Mouse (Mus musculus) gastrocnemius, postnatal 36 days (tissue): ENCODE results near the gene Parg. TPM values are rescaled to one million over a fixed set of nuclear protein-coding genes. Genes with fewer than 3 reads are reported as not detected.
"Not testable (repeated sequence)": the region's sequence is repeated elsewhere in the genome, so short reads cannot be mapped to it uniquely, and the experiment has no call there.

Experiments
- DNase-seq, 2 experiments: peaks; one replicate each; pipeline ENCODE4 v3.0.0; 2022
- intact Hi-C: fragments of 180-260 bp; cut with DNase I; formaldehyde crosslinking; loops from one replicate; pipeline ENCODE4 v1.15.1; 2025
- total RNA-seq, 2 experiments: library from RNA; stranded (reverse); gene quantifications; 2 replicates each; pipeline ENCODE4 v1.2.3; 2021

Gene Parg
- total RNA-seq, 2 experiments from 2014 or later, result 17.1 to 19.9 TPM

- intact Hi-C loops, DNase-seq: not testable (repeated sequence)
These were observed 25.2 kb upstream of the Parg start for GRCm38 (mm10) chr14:32176590-32176989.

- no peak for DNase-seq
- intact Hi-C loops, result no loop called here
These were observed 22.2 kb upstream of the Parg start for GRCm38 (mm10) chr14:32179393-32180195.

GRCm38 (mm10) chr14:32180861-32181260, 20.9 kb upstream of the Parg start:
- no peak for DNase-seq
- intact Hi-C loops, result no loop called here

GRCm38 (mm10) chr14:32183846-32184245, 17.9 kb upstream of the Parg start:
- intact Hi-C loops, result no loop called here
- DNase-seq, result no peak

GRCm38 (mm10) chr14:32190627-32191391, 10.9 kb upstream of the Parg start:
- no peak for DNase-seq
- intact Hi-C loops, result no loop called here

- no peak for DNase-seq
- intact Hi-C loops, result no loop called here
These were observed 9.8 kb upstream of the Parg start for GRCm38 (mm10) chr14:32191926-32192325.

GRCm38 (mm10) chr14:32192437-32192836, 9.3 kb upstream of the Parg start:
- peak; percentile 18 to 28 for DNase-seq
- intact Hi-C loops, result no loop called here

- DNase-seq, intact Hi-C loops: not testable (repeated sequence)
These were observed 8.2 kb upstream of the Parg start for GRCm38 (mm10) chr14:32193557-32193956.

- intact Hi-C loops, result no loop called here
- peak in 1 of 2 experiments; percentile 28 for DNase-seq
These were observed 395 bp upstream of the Parg start for GRCm38 (mm10) chr14:32201354-32201753.

GRCm38 (mm10) chr14:32226601-32227000, 24.9 kb downstream of the Parg start:
- intact Hi-C loops, result loop anchor here (5.0 kb wide), 1 partner anchor 256 kb away; no protein-coding TSS in a partner anchor
- DNase-seq, result no peak

- peak in 1 of 2 experiments; percentile 19 for DNase-seq
- intact Hi-C loops, result loop anchor here (5.0 kb wide), 1 partner anchor 253 kb away; no protein-coding TSS in a partner anchor
These were observed 27.2 kb downstream of the Parg start for GRCm38 (mm10) chr14:32228996-32229395.

- DNase-seq, result no peak
- intact Hi-C loops, result loop anchor here (10.0 kb wide), 1 partner anchor 502 kb away; no protein-coding TSS in a partner anchor
These were observed 40.7 kb downstream of the Parg start for GRCm38 (mm10) chr14:32242401-32242800.

GRCm38 (mm10) chr14:32246019-32246418, 44.3 kb downstream of the Parg start:
- no peak for DNase-seq

GRCm38 (mm10) chr14:32249616-32250015, 47.9 kb downstream of the Parg start:
- DNase-seq, result no peak
- intact Hi-C loops, result loop anchor here (10.0 kb wide), 1 partner anchor 495 kb away; no protein-coding TSS in a partner anchor

More at GRCm38 (mm10) chr14:32246019-32246418, 44.3 kb downstream of the Parg start:
- intact Hi-C loops, result loop anchor here (10.0 kb wide), 1 partner anchor 499 kb away; no protein-coding TSS in a partner anchor

- intact Hi-C loops, result no loop called here
These were observed 59.1 kb downstream of the Parg start for GRCm38 (mm10) chr14:32260830-32261229.

GRCm38 (mm10) chr14:32261741-32262140, 60.0 kb downstream of the Parg start:
- intact Hi-C loops, result no loop called here
- no peak for DNase-seq

More at GRCm38 (mm10) chr14:32260830-32261229, 59.1 kb downstream of the Parg start:
- DNase-seq, result no peak

- intact Hi-C loops, result no loop called here
- DNase-seq, result no peak
These were observed 67.2 kb downstream of the Parg start for GRCm38 (mm10) chr14:32268999-32269398.

- intact Hi-C loops, result no loop called here
These were observed 67.8 kb downstream of the Parg start for GRCm38 (mm10) chr14:32269589-32269988.

GRCm38 (mm10) chr14:32301622-32302021, 99.9 kb downstream of the Parg start:
- intact Hi-C loops, result no loop called here
- DNase-seq, result no peak

More at GRCm38 (mm10) chr14:32269589-32269988, 67.8 kb downstream of the Parg start:
- DNase-seq, result no peak

GRCm38 (mm10) chr14:32302423-32302822, 100.7 kb downstream of the Parg start:
- no peak for DNase-seq
- intact Hi-C loops, result no loop called here

- intact Hi-C loops, result no loop called here
- no peak for DNase-seq
These were observed 103.2 kb downstream of the Parg start for GRCm38 (mm10) chr14:32304921-32305320.
